8 mouse cellular contexts compared by ENCODE assay signal in genomic region chr5:32197698-32198097, GRCm38 (mm10). TPM values are rescaled to one million over a fixed set of nuclear protein-coding genes. Genes with fewer than 3 reads are reported as not detected.
DNase-seq lines count a peak whose midpoint lies in the region; ATAC-seq and TF ChIP-seq lines count a peak whose summit lies in the region.

No protein-coding gene starts in this region.

- intact Hi-C loops in heart, postnatal 10 days (cut with DNase I), result loop anchor here (1.0 to 5.0 kb wide), 6 partner anchors 59 to 634 kb away; partner anchors contain the start of gene Mrpl33

- H3K27me3 ChIP-seq in G1E (ENCODE audit: insufficient read depth, low read length), result peaks cover 15% of the 10 kb centered on the region
- no peaks in the 10 kb centered on the region for H3K27me3 ChIP-seq in forebrain, embryonic 13.5 days

- no peak for TF ChIP-seq POLR2A in lung, adult 2 months (IDR thresholded peaks at IDR 0.05; ENCODE audit: borderline replicate concordance, extremely low read depth, low read depth, low read length)

- ATAC-seq in G1E (ENCODE audit: extremely low read depth, insufficient number of reproducible peaks, low FRiP score, poor library complexity, severe bottlenecking), result no peak
- ATAC-seq in forebrain, embryonic 13.5 days, result peak; percentile 57; the same call in 1 of the 2 replicates

- no peaks in the 10 kb centered on the region for H3K9me3 ChIP-seq in G1E (replicated peaks)
- H3K9me3 ChIP-seq in forebrain, embryonic 13.5 days (replicated peaks), result no peaks in the 10 kb centered on the region

- no peak overlapping the region for H3K9ac ChIP-seq in forebrain, embryonic 13.5 days

- TF ChIP-seq CTCF in G1E (IDR thresholded peaks at IDR 0.05; ENCODE audit: low read depth, low read length), result peak; percentile 75
- TF ChIP-seq CTCF in layer of hippocampus, adult 2 months (conservative IDR thresholded peaks at IDR 0.05), result peak; percentile 88
- peak; percentile 95 for TF ChIP-seq CTCF in lung, adult 2 months (IDR thresholded peaks at IDR 0.05; ENCODE audit: insufficient read depth, low read length)

- 25% methylated on average over 4 of the region's 4 CpGs for WGBS in forebrain, embryonic 13.5 days
- 11% methylated on average over 4 of the region's 4 CpGs for WGBS in lung, adult 2 months

- no peaks in the 10 kb centered on the region for H3K4me1 ChIP-seq in G1E (ENCODE audit: insufficient read depth, low read depth, low read length)
- H3K4me1 ChIP-seq in forebrain, embryonic 13.5 days, result no peaks in the 10 kb centered on the region
- H3K4me1 ChIP-seq in lung, adult 2 months (ENCODE audit: control insufficient read depth, insufficient read depth, low read length), result no peaks in the 10 kb centered on the region

- DNase-seq in G1E (ENCODE audit: low spot score), result peak; percentile 74
- peak; percentile 90 for DNase-seq in c-Kit-positive CD71-negative TER-119-negative erythroid progenitor cells, embryonic 14.5 days (ENCODE audit: low read depth)
- DNase-seq in heart, postnatal 10 days, result peak; percentile 95 to 97
- peak; percentile 88 to 91 for DNase-seq in layer of hippocampus, adult 2 months (ENCODE audit: low spot score in 2 of 2)
- DNase-seq in lung, adult 2 months, result peak; percentile 92
- DNase-seq in retina, embryonic 14.5 days (ENCODE audit: low spot score), result peak; percentile 95
- peak; percentile 81 to 85 for DNase-seq in thymus, postnatal 36 days

- H3K4me3 ChIP-seq in G1E (ENCODE audit: low read depth, low read length), result no peak overlapping the region
- H3K4me3 ChIP-seq in forebrain, embryonic 13.5 days, result no peak overlapping the region
- no peak overlapping the region for H3K4me3 ChIP-seq in layer of hippocampus, adult 2 months
- H3K4me3 ChIP-seq in lung, adult 2 months (replicated peaks; ENCODE audit: extremely low read depth, low read depth, low read length), result no peak overlapping the region

- H3K4me2 ChIP-seq in forebrain, embryonic 13.5 days, result no peak overlapping the region

- no peak overlapping the region for H3K27ac ChIP-seq in forebrain, embryonic 13.5 days
- H3K27ac ChIP-seq in layer of hippocampus, adult 2 months, result 0 out of 2 replicates have a peak overlapping the region, but pooled peaks have one; percentile 28

- H3K36me3 ChIP-seq in G1E (replicated peaks), result no peaks in the 10 kb centered on the region
- H3K36me3 ChIP-seq in forebrain, embryonic 13.5 days (ENCODE audit: poor library complexity, severe bottlenecking), result no peaks in the 10 kb centered on the region

RNA-seq across cellular contexts. Expression of gene Plb1, which starts 34.8 kb away (rescaled TPM):
- 0.49 TPM in 1 of 2 replicates, not detected in the other for total RNA-seq in G1E (2014; fragmentation: Nextera tagmentation)
- total RNA-seq in G1E (2017), result 0.17 and 0.27 TPM in 2 replicates
- polyA plus RNA-seq in G1E (2012), result not detected in 2 replicates
- 0.08 TPM in 1 of 2 replicates, not detected in the other for polyA plus RNA-seq in forebrain, embryonic 13.5 days (2015; fragmentation: Nextera tagmentation; extraction: Ambion mirVana)
- 1 to 10 TPM; 1.8 to 2.1 TPM for total RNA-seq in heart, postnatal 10 days (2021)
- 1 to 10 TPM; 1.3 to 1.7 TPM for total RNA-seq in layer of hippocampus, adult 2 months (2021)
- polyA plus RNA-seq in lung, adult 2 months (2012; rRNA removed), result 8.2 and 16.0 TPM in 2 replicates
